Mouse (Mus musculus): ENCODE measurements around the gene Patz1. TPM values are rescaled to one million over a fixed set of nuclear protein-coding genes. Genes with fewer than 3 reads are reported as not detected.

Gene Patz1
- 52.3 and 60.4 TPM in 2 replicates for total RNA-seq (2017)

- ATAC-seq (ENCODE audit: extremely low read depth, insufficient number of reproducible peaks, low FRiP score, poor library complexity, severe bottlenecking), result no peak
These were observed at the start of gene Patz1 for GRCm38 (mm10) chr11:3288521-3289301. Gene Patz1 (plus strand): TSS chr11:3288874.

- ATAC-seq (ENCODE audit: extremely low read depth, insufficient number of reproducible peaks, low FRiP score, poor library complexity, severe bottlenecking), result no peak
These were observed 46.3 kb upstream of the Patz1 start for GRCm38 (mm10) chr11:3242395-3242794.

- no peak for ATAC-seq (ENCODE audit: extremely low read depth, insufficient number of reproducible peaks, low FRiP score, poor library complexity, severe bottlenecking)
These were observed 44.9 kb upstream of the Patz1 start for GRCm38 (mm10) chr11:3243771-3244170.

GRCm38 (mm10) chr11:3247387-3247786 lies 41.3 kb upstream of the Patz1 start:
- ATAC-seq (ENCODE audit: extremely low read depth, insufficient number of reproducible peaks, low FRiP score, poor library complexity, severe bottlenecking), result no peak

- ATAC-seq (ENCODE audit: extremely low read depth, insufficient number of reproducible peaks, low FRiP score, poor library complexity, severe bottlenecking), result no peak
These were observed 29.1 kb upstream of the Patz1 start for GRCm38 (mm10) chr11:3259537-3259936.

DNA sequence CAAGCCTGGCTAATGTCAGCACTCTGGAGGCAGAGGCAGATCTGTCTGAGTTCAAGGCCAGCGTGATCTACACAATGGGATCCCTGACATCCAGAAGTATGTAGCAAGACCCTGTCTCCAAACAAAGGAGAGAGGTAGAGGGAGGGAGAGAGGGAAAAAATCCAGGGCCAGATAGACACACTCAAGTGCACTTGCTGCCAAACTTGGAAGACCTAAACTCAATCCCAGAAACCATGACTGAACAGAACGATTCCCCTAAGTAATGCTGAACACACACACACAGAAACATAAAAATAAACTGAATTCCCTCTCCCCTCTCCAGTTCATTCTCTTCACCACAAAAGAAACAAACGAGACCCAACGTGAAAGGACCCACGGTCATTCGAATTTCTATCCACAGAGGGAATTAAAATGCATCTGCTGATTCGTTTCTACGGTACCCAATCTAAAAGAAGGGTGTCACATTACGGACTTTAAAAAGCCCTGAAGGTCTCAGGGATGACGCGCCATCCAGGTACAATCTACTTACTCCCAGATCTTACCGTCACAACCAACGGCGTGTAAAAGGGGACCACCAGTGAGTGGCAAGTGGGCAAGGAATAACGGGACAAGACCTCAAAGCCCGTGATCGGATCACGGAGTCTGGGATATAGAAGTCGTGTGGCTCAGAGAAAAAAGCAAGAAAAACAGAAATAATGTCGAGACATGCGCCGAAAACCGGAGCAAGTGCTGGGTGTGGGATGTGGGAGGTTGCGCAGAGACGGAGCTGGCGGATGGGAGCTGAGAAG lies 23.2 kb upstream of the Patz1 start:
- ATAC-seq (ENCODE audit: extremely low read depth, insufficient number of reproducible peaks, low FRiP score, poor library complexity, severe bottlenecking), result no peak

GRCm38 (mm10) chr11:3266079-3266685 lies 22.5 kb upstream of the Patz1 start, which contains the start of gene Drg1:
Gene Drg1 (minus strand): TSS chr11:3266415.
- peak; percentile 98 for ATAC-seq (ENCODE audit: extremely low read depth, insufficient number of reproducible peaks, low FRiP score, poor library complexity, severe bottlenecking)

GRCm38 (mm10) chr11:3267133-3267532 lies 21.5 kb upstream of the Patz1 start:
- no peak for ATAC-seq (ENCODE audit: extremely low read depth, insufficient number of reproducible peaks, low FRiP score, poor library complexity, severe bottlenecking)

DNA sequence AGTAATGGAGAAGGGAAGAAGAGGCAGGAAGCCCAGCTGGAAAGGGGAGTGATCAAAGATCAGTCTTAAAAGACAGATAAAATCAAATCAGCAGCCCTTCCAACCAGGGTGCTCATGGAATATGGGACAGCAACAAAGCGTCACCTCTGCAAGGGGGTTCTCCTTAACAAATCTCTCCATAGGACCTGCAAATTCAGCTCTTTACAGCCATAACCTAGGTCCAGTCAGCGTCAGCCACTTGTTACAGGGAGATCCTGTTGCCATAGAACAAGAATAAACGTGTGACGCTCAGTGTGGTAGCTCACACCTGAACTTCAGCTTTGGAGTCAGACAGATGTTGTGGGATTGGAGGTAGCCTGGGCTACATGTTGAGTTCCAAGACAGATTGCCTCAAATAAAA lies 19.4 kb upstream of the Patz1 start:
- ATAC-seq (ENCODE audit: extremely low read depth, insufficient number of reproducible peaks, low FRiP score, poor library complexity, severe bottlenecking), result no peak

- ATAC-seq (ENCODE audit: extremely low read depth, insufficient number of reproducible peaks, low FRiP score, poor library complexity, severe bottlenecking), result no peak
These were observed 10.3 kb upstream of the Patz1 start for GRCm38 (mm10) chr11:3278351-3278750.

GRCm38 (mm10) chr11:3279729-3280128 lies 8.9 kb upstream of the Patz1 start:
- no peak for ATAC-seq (ENCODE audit: extremely low read depth, insufficient number of reproducible peaks, low FRiP score, poor library complexity, severe bottlenecking)

DNA sequence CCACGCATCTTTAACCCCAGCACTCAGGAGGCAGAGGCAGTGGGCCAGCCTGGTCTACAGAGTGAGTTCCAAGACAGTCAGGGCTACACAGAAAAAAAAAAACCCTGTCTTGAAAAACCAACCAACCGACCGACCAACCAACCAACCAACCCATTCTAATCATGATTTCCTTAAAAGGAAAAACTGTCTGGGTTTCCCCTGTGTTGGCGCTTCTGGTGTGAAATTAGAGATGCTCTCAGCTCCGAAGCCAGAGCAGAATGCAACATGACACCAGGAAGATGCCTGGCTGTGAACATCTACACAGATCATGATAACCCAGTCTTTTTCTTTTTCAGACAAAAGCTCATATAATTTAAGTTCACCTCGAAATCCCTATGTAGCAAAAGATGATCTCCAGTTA lies 5.8 kb upstream of the Patz1 start:
- ATAC-seq (ENCODE audit: extremely low read depth, insufficient number of reproducible peaks, low FRiP score, poor library complexity, severe bottlenecking), result no peak

GRCm38 (mm10) chr11:3283645-3284044 lies 5.0 kb upstream of the Patz1 start:
- ATAC-seq (ENCODE audit: extremely low read depth, insufficient number of reproducible peaks, low FRiP score, poor library complexity, severe bottlenecking), result no peak

- no peak for ATAC-seq (ENCODE audit: extremely low read depth, insufficient number of reproducible peaks, low FRiP score, poor library complexity, severe bottlenecking)
These were observed 2.7 kb upstream of the Patz1 start for GRCm38 (mm10) chr11:3285940-3286339.

- ATAC-seq (ENCODE audit: extremely low read depth, insufficient number of reproducible peaks, low FRiP score, poor library complexity, severe bottlenecking), result no peak
These were observed 1.5 kb upstream of the Patz1 start for GRCm38 (mm10) chr11:3287131-3287530.

DNA sequence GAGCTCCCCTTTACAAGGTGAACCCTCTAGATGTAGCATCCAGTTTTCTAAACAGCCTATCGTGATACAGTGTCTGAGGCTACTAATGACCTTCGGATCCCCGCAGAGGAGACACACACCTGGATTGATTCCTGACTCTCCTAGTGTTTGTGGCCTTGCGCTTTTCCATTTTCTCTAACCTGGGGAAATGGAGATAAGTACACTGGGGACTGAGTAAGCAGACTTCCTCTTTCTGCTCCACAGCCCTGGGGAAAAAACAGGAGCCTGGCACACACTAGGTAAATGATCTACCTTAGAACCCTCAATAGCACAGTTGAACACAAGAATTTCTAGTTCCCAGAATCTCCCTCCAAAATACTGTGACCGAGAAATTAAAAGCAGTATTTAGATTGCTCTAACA lies 753 bp upstream of the Patz1 start:
- ATAC-seq (ENCODE audit: extremely low read depth, insufficient number of reproducible peaks, low FRiP score, poor library complexity, severe bottlenecking), result no peak

DNA sequence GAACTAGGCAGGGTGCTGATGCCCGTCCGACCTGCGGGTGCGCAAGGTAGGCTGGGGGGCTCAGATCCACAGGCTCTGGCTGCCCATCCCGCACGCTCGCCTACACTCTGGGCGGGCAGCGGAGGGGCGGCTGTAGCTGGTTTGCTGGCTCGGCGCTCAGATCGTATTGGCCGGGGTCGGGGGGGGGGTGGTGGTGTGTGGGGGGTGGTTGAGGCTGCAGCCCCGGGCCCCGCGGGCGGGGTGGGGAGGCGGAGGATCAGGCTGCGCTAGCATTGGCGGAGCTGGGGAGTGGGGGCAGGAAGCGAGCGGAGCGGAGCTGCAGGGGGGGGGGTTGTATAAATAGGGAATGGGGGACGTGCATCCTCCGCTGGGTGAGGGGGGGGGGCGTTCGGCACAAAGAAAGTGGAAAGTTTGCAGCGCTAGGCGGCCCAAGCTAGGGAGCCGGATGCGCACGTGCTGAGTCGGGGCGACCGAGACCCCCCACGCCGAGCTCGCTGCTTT lies 678 bp downstream of the Patz1 start:
- 0 out of 2 replicates have a peak, but pooled peaks have one; percentile 8 for ATAC-seq (ENCODE audit: extremely low read depth, insufficient number of reproducible peaks, low FRiP score, poor library complexity, severe bottlenecking)

GRCm38 (mm10) chr11:3289803-3290639 lies 1.3 kb downstream of the Patz1 start:
- peak; percentile 25 for ATAC-seq (ENCODE audit: extremely low read depth, insufficient number of reproducible peaks, low FRiP score, poor library complexity, severe bottlenecking)

All from neutrophil, adult 5-6 weeks (primary cell).